Mouse (Mus musculus): ENCODE measurements around the gene Kctd3.
A peak's percentile ranks its signal among the peaks of the same experiment; 100 is the strongest.
"Not testable (repeated sequence)": the region's sequence is repeated elsewhere in the genome, so short reads cannot be mapped to it uniquely, and the experiment has no call there.

The Kctd3 gene

DNA sequence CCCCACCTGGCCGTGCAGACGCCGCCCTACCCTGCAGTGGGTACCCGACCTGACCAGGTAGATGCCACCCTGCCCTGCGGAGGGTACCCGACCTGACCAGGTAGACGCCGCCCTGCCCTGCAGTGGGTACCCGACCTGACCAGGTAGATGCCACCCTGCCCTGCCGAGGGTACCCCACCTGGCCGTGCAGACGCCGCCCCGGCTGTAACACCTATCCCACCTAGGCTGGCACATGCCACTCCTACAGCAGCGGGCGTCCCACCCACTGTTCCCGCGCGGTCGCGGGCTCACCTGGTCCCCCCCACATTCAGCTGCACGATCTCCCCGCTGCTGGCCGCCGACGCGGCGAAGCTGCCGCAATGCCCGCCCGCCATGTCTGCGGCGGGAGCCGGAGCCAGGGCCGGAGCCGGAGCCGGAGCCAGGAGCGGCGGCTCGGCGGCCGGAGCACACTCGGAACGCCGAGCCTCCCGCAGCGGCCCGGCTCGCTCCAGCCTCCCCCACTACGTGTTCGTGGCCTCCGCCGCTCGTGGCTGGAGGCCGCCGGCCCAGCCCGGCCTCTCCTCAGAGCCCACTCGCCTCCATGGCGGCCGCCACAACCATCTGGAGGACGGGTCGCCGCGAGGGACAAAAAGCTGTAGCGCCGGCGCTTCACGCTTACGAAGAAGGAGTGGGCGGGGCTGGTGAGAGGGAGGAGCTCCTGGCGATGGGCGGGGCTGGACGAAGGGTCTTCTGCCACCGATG lies at the start of gene Kctd3:
Kctd3 (minus strand) TSS at position 603 of the 741 bp plus-strand sequence.
- peak; percentile 95 to 99 for DNase-seq (ENCODE audit: low spot score in 2 of 2)

GRCm38 (mm10) chr1:189057425-189057824 lies 49.8 kb upstream of the Kctd3 start:
- DNase-seq (ENCODE audit: low spot score in 2 of 2): no peak

GRCm38 (mm10) chr1:189055933-189056332 lies 48.3 kb upstream of the Kctd3 start:
- no peak for DNase-seq (ENCODE audit: low spot score in 2 of 2)

- no peak for DNase-seq (ENCODE audit: low spot score in 2 of 2)
These were observed 47.4 kb upstream of the Kctd3 start for GRCm38 (mm10) chr1:189054941-189055551.

DNA sequence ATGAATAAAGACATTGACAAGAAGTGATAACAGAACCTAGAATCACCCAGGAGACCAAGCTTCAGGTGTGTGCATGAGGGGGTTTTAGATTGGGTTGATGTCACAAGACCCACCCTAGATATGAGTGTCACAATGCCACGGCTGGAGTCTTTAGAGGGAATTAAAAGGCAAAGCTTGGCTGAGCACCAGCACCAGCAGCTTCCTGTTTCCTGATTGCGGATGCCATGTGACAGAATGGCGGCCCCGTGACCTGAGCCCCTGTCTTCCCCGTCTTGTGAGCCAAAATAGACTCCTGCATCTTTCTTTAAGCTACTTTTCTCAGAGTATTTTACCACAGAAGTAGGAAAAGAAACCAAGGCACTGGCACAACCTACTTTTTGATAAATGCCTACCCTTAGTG lies 46.5 kb upstream of the Kctd3 start:
- DNase-seq (ENCODE audit: low spot score in 2 of 2): no peak

DNA sequence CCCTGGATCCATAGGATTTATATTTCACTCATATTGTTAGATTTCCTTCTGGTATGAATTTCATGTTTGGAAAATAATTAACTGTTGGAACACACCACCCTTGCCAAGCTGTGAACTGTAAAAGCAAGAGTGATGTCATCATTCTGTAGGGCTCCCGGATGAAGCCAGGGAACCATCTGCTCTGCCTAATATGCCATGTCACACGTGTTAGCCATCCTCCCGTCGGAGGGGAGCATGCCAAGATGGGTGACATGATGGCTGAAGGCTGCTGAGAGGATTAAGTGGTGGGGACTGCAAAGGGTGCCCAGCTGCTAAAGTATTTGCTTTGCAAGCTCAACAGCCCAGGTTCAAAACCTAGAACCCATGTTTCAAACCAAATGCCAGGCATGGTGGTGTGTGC lies 44.5 kb upstream of the Kctd3 start:
- no peak for DNase-seq (ENCODE audit: low spot score in 2 of 2)

DNA sequence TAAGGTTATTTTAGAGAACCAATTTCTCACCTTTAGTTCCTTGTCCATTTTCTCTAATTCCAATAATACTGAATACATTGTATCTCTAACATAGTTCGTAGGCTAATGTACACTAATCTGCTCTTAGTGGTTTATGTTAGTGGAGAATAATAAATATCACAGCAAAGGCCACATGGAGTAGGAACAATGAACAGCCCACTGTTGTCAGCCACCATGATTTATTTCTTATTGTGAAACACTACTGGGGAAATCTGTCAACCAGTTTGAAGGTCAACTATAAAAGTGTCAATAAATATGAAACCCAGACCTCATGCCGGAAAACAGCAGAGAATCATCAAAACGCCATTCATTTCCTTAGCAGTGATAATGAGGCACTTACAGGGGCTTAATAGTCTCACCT lies 42.5 kb upstream of the Kctd3 start:
- no peak for DNase-seq (ENCODE audit: low spot score in 2 of 2)

GRCm38 (mm10) chr1:189048331-189048730 lies 40.7 kb upstream of the Kctd3 start:
- no peak for DNase-seq (ENCODE audit: low spot score in 2 of 2)

GRCm38 (mm10) chr1:189047918-189048317 lies 40.3 kb upstream of the Kctd3 start:
- no peak for DNase-seq (ENCODE audit: low spot score in 2 of 2)

GRCm38 (mm10) chr1:189046831-189047230 lies 39.2 kb upstream of the Kctd3 start:
- DNase-seq (ENCODE audit: low spot score in 2 of 2): no peak

GRCm38 (mm10) chr1:189046301-189046700 lies 38.7 kb upstream of the Kctd3 start:
- DNase-seq (ENCODE audit: low spot score in 2 of 2): no peak

DNA sequence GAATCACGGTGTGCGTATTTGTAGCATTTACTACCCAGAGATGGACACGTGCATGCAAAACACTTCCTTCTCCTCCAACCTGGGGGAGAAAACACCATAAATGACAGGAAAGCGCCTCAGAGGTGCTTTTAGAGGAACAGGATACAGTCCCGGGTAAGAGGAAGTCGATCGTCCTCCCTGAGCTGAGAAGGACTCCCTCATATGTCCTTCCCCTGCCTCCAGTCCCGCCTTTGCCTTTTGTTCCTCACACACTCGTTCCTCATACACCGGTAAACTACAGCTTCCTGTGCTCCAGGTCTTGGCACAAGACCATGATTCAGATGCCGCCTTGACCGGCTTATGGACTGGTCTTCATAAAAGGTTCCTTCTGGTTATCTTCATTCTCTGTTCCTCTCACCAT lies 33.6 kb upstream of the Kctd3 start:
- no peak for DNase-seq (ENCODE audit: low spot score in 2 of 2)

- DNase-seq (ENCODE audit: low spot score in 2 of 2): no peak
These were observed 31.7 kb upstream of the Kctd3 start for GRCm38 (mm10) chr1:189039348-189039747.

DNA sequence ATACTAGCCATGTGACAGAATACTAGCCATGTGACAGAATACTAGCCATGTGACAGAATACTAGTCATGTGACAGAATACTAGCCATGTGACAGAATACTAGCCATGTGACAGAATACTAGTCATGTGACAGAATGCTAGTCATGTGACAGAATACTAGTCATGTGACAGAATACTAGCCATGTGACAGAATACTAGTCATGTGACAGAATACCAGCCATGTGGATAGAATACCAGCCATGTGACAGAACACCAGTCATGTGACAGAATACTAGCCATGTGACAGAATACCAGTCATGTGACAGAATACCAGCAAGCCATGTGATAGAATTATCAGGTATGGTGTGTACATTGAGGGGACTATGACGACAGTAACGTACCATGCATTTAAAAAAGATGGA lies 25.2 kb upstream of the Kctd3 start:
- not testable (repeated sequence) for DNase-seq (ENCODE audit: low spot score in 2 of 2)

GRCm38 (mm10) chr1:189030975-189031374 lies 23.3 kb upstream of the Kctd3 start:
- no peak for DNase-seq (ENCODE audit: low spot score in 2 of 2)

- DNase-seq (ENCODE audit: low spot score in 2 of 2): no peak
These were observed 20.6 kb upstream of the Kctd3 start for GRCm38 (mm10) chr1:189028267-189028666.

GRCm38 (mm10) chr1:189026885-189027284 lies 19.2 kb upstream of the Kctd3 start:
- no peak for DNase-seq (ENCODE audit: low spot score in 2 of 2)

DNA sequence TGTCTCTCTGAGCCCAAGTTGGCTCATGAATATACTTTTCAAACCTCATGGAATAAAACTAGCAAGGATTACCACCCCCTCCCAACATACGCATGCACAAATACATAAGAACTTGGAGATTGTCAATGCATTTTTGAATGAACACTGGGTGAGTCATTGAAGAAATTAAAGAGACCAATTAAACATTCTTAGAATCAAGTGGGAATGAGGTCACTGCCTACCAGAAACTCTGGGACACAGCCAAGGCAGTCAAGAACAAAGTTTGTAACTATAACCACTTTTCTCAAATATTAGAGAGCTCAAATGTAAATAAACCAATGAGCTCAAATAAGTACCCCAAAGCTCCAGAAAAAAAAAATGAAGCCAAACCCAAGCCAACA lies 16.1 kb upstream of the Kctd3 start:
- no peak for DNase-seq (ENCODE audit: low spot score in 2 of 2)

DNA sequence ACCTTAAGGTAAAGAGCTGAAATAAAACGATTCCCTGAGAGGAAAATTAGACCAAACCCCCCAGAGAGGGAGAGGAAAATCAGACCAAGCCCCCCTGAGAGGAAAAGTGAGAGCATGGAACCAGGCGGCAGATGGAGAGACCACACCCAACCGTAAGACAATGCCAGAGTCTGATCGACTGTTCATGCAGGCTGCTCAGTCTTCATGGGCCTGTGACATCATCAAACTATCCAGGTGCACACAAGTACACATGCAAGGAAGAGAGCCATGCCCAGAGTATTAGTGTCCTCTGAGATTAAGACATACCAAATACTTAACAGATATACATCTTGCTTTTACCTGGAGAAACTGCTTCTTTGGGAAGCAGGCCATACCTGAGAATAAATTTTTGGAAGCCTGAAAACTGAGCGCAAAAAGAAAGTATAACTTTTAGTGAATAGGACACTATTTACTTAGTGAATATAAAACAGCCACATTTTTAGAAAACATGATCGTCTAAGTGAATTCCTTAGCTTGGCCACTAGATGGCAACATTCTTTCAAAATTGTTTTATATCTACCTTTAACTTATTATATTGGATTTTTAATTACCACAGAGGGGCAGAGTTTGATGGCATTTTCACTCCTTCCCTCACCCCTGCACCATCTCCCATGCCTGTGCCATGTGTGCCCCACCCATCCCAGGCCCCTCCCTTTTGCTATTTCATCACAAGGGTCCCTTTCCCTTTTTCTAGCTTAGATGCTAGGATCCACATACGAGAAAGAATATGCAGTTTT lies 15.5 kb upstream of the Kctd3 start:
- DNase-seq (ENCODE audit: low spot score in 2 of 2): no peak

DNA sequence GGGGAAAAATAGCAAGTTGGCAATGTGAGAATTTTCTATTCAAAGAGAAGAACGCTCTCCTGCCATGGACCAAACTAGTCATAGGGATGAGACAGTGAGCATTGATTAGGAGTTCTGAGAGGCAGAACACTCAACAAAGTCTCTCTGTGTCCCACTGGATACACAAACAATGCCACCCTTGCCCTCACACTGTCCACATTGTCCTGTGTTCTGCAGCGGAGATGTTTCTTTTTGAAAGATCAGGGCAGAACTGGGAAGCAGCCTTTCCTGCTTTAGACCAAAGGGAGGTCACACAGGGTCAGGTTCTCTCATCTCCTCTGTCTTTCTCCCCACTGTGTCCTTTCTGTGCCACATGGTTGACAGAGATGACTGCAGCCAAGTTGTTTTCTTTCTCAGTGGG lies 7.7 kb upstream of the Kctd3 start:
- no peak for DNase-seq (ENCODE audit: low spot score in 2 of 2)

DNA sequence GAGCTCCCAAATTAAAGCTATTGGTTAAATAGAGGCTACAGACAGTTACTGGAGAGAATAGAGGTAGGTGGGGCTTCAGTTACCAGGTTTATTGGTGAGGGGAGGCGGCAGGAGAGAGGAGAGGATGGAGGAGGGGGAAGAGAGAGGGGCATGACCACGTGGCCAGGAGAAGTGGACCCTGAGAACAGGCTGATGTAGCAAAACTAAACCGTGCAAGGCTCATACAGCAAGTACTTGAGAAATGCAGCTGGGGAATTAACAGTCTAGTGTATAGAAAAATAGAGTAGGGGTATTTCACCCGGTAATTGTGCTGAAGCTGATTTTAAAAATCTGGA lies 5.9 kb upstream of the Kctd3 start:
- no peak for DNase-seq (ENCODE audit: low spot score in 2 of 2)

DNA sequence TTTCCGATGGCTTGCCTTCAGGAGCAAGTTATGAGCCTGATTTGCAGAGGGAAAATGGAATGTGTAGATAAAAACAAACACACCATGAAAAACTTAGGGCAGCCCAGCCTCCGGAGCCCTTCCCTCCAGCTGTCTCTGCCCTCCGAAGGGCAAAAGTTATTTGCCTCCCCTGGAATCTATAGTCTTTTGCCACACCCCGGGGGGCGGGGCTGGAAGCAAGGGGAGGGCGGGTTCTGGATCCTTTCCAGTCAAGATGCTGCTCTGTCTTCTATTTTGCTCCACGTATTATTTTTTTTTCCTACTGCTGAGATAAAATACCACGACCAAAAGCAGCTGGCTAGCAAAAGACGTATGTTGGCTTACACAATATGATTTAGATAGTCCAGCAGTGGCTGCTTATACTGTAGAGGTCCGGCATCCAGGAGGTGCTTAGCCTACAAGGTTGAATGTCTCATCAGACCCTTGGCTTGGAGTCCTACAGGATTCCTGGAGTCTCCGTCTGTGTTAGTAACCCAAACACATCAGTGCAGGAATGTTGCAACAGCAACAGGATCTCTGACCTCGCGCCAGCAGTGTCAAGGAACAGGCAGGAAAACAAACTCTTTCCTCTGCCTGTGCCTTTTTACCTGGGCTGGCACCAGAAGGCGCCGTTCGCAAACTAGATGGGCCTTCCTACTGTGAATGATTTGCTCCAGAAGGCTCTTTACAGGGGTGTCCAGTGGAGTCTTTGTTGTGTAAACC lies 5.4 kb upstream of the Kctd3 start:
- no peak for DNase-seq (ENCODE audit: low spot score in 2 of 2)

Data from spleen, postnatal 4 days (tissue).